Comparison of ENCODE assay signal across 8 mouse cellular contexts in genomic region chr19:12796328-12796931, GRCm38 (mm10). TPM values are rescaled to one million over a fixed set of nuclear protein-coding genes. Genes with fewer than 3 reads are reported as not detected.
DNase-seq lines count a peak whose midpoint lies in the region; ATAC-seq and TF ChIP-seq lines count a peak whose summit lies in the region.

No protein-coding gene starts in this region.

- WGBS in neural tube, embryonic 11.5 days: under 1% methylated on average over 29 of the region's 29 CpGs
- under 1% methylated on average over 29 of the region's 29 CpGs for WGBS in small intestine, adult 2 months

- no peak for ATAC-seq in neural tube, embryonic 11.5 days (ENCODE audit: insufficient read depth, low FRiP score, low TSS enrichment)
- peak; percentile 38 for ATAC-seq in granulocyte monocyte progenitor cell, adult 5-6 weeks (replicated peaks; ENCODE audit: poor library complexity, severe bottlenecking)
- peak; percentile 35 for ATAC-seq in megakaryocyte progenitor cell, adult 5-6 weeks (replicated peaks; ENCODE audit: poor library complexity)

- H3K9ac ChIP-seq in neural tube, embryonic 11.5 days (ENCODE audit: low read length): peak overlapping the region; percentile 90

- H3K36me3 ChIP-seq in neural tube, embryonic 11.5 days (ENCODE audit: control insufficient read depth, insufficient read depth, low read length): no peaks in the 10 kb centered on the region
- no peaks in the 10 kb centered on the region for H3K36me3 ChIP-seq in small intestine, adult 2 months (ENCODE audit: control insufficient read depth, insufficient read depth, low read length)

- no peak; the same call in 1 of the 2 replicates for TF ChIP-seq POLR2A in small intestine, adult 2 months (IDR thresholded peaks at IDR 0.05; ENCODE audit: low read depth, low read length)

- H3K27me3 ChIP-seq in neural tube, embryonic 11.5 days (ENCODE audit: control insufficient read depth, insufficient read depth, low read length): no peaks in the 10 kb centered on the region
- H3K27me3 ChIP-seq in small intestine, adult 2 months (ENCODE audit: control insufficient read depth, insufficient read depth, low read length): no peaks in the 10 kb centered on the region

- H3K4me1 ChIP-seq in neural tube, embryonic 11.5 days (ENCODE audit: control insufficient read depth, insufficient read depth, low read length): no peaks in the 10 kb centered on the region; the same call in 1 of the 2 replicates
- no peaks in the 10 kb centered on the region; the same call in 1 of the 2 replicates for H3K4me1 ChIP-seq in small intestine, adult 2 months (ENCODE audit: control insufficient read depth, insufficient read depth, insufficient read length, low read length)

- TF ChIP-seq CTCF in small intestine, adult 2 months (IDR thresholded peaks at IDR 0.05; ENCODE audit: extremely low read depth, insufficient read length, insufficient replicate concordance, low read depth, low read length): no peak

- DNase-seq in neural tube, embryonic 11.5 days (ENCODE audit: low spot score): no peak
- DNase-seq in neural tube, embryonic 10.5 days (ENCODE audit: extremely low spot score, low spot score): no peak
- DNase-seq in c-Kit-positive CD71-positive TER-119-positive erythroid progenitor cells, embryonic 14.5 days (ENCODE audit: low spot score): peak; percentile 79
- peak; percentile 65 to 78 for DNase-seq in kidney, postnatal 4 days
- no peak for DNase-seq in yolk sac, embryonic 10.5 days (ENCODE audit: low spot score)

- peak overlapping the region; percentile 54 for H3K4me2 ChIP-seq in neural tube, embryonic 11.5 days (ENCODE audit: low read depth)

- H3K9me3 ChIP-seq in neural tube, embryonic 11.5 days (ENCODE audit: control insufficient read depth, low read length): no peaks in the 10 kb centered on the region

- peak overlapping the region; percentile 93 for H3K4me3 ChIP-seq in neural tube, embryonic 11.5 days (ENCODE audit: low read depth, low read length)
- peak overlapping the region; percentile 84 for H3K4me3 ChIP-seq in small intestine, adult 2 months (ENCODE audit: low read depth, low read length)

- H3K27ac ChIP-seq in neural tube, embryonic 11.5 days (ENCODE audit: low read depth, low read length): peak overlapping the region; percentile 84
- peak overlapping the region; percentile 99 for H3K27ac ChIP-seq in small intestine, adult 2 months (ENCODE audit: insufficient read depth, low read depth, low read length)

RNA-seq across cellular contexts. Expression of gene Lpxn, which starts 0.4 kb away (rescaled TPM):
- polyA plus RNA-seq in neural tube, embryonic 11.5 days (2014; fragmentation: Nextera tagmentation; extraction: Ambion mirVana): 0.93 and 1.1 TPM in 2 replicates
- total RNA-seq in granulocyte monocyte progenitor cell, adult 5-6 weeks (2014; fragmentation: Nextera tagmentation): 7.8 and 9.9 TPM in 2 replicates
- total RNA-seq in granulocyte monocyte progenitor cell, adult 5-6 weeks (2017): 6.4 and 10.6 TPM in 2 replicates
- 4.6 and 9.2 TPM in 2 replicates for total RNA-seq in megakaryocyte progenitor cell, adult 5-6 weeks (2015)
- 5.1 and 6.2 TPM in 2 replicates for total RNA-seq in megakaryocyte progenitor cell, adult 5-6 weeks (2017)
- polyA plus RNA-seq in small intestine, adult 2 months (2012; rRNA removed): 2.8 and 4.8 TPM in 2 replicates

RNA-seq across cellular contexts. Expression of gene Zfp91, which starts 0.5 kb away (rescaled TPM):
- polyA plus RNA-seq in neural tube, embryonic 11.5 days (2014; fragmentation: Nextera tagmentation; extraction: Ambion mirVana): 10.6 and 11.2 TPM in 2 replicates
- 58.7 and 61.6 TPM in 2 replicates for total RNA-seq in granulocyte monocyte progenitor cell, adult 5-6 weeks (2014; fragmentation: Nextera tagmentation)
- total RNA-seq in granulocyte monocyte progenitor cell, adult 5-6 weeks (2017): 89.3 and 100 TPM in 2 replicates
- 70.4 and 79.9 TPM in 2 replicates for total RNA-seq in megakaryocyte progenitor cell, adult 5-6 weeks (2015)
- total RNA-seq in megakaryocyte progenitor cell, adult 5-6 weeks (2017): 85.2 and 92.8 TPM in 2 replicates
- polyA plus RNA-seq in small intestine, adult 2 months (2012; rRNA removed): 3.3 and 8.0 TPM in 2 replicates

RNA-seq across cellular contexts. Expression of gene Cntf, which starts 31.0 kb away (rescaled TPM):
- polyA plus RNA-seq in neural tube, embryonic 11.5 days (2014; fragmentation: Nextera tagmentation; extraction: Ambion mirVana): 1.3 and 1.7 TPM in 2 replicates
- 8.0 TPM in 1 of 2 replicates, not detected in the other for total RNA-seq in granulocyte monocyte progenitor cell, adult 5-6 weeks (2014; fragmentation: Nextera tagmentation)
- total RNA-seq in granulocyte monocyte progenitor cell, adult 5-6 weeks (2017): 1.2 and 1.4 TPM in 2 replicates
- total RNA-seq in megakaryocyte progenitor cell, adult 5-6 weeks (2015): 5.2 and 5.9 TPM in 2 replicates
- total RNA-seq in megakaryocyte progenitor cell, adult 5-6 weeks (2017): 1.1 and 3.0 TPM in 2 replicates
- polyA plus RNA-seq in small intestine, adult 2 months (2012; rRNA removed): 0.23 TPM in 1 of 2 replicates, not detected in the other

RNA-seq across cellular contexts. Expression of gene Gm5244, which starts 50.1 kb away (rescaled TPM):
- not detected in 2 replicates for polyA plus RNA-seq in neural tube, embryonic 11.5 days (2014; fragmentation: Nextera tagmentation; extraction: Ambion mirVana)
- not detected in 2 replicates for total RNA-seq in granulocyte monocyte progenitor cell, adult 5-6 weeks (2014; fragmentation: Nextera tagmentation)
- not detected in 2 replicates for total RNA-seq in granulocyte monocyte progenitor cell, adult 5-6 weeks (2017)
- total RNA-seq in megakaryocyte progenitor cell, adult 5-6 weeks (2015): not detected in 2 replicates
- total RNA-seq in megakaryocyte progenitor cell, adult 5-6 weeks (2017): not detected in 2 replicates
- polyA plus RNA-seq in small intestine, adult 2 months (2012; rRNA removed): not detected in 2 replicates

Comparison
In these comparisons a context has a peak if more than half of its experiments do, and no peak if none do; other contexts are left out.
1. DNase-seq: peak in c-Kit-positive CD71-positive TER-119-positive erythroid progenitor cells, embryonic 14.5 days (single experiment) and kidney, postnatal 4 days (2 of 2); none in neural tube, embryonic 11.5 days (single experiment), neural tube, embryonic 10.5 days (single experiment) and yolk sac, embryonic 10.5 days (single experiment).